Mouse (Mus musculus): ENCODE data around the gene Arhgef16.

DNA sequence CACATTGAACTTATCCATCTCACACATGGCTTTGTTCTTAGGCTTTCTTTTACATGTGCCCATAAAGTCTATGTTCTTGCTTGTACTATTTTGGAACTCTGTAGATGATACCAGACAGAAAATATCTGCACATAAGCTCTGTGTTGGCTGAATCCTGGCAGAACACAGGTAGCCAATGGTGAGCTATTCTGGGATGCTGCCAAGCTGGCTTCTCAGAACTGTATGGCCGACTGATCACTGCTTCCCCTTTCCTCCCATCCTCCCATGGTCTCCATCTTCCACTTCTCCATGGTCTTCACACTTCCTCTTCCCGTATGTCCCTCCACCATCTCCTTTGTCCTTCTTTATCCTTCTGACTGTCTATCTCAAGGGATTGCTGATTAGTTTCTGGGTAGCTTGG, 7.7 kb upstream of the Arhgef16 start:
- no peak for TF ChIP-seq CTCF (IDR thresholded peaks at IDR 0.05; ENCODE audit: borderline replicate concordance, insufficient read depth, low read length)
- TF ChIP-seq POLR2A (IDR thresholded peaks at IDR 0.05; ENCODE audit: low read depth, low read length), result no peak

All from embryonic fibroblast, embryonic 13.5 days (primary cell).